Mouse (Mus musculus) MEL-GATA-1-ER (cell line): Measurements from ENCODE around the gene Acads.
A peak's percentile ranks its signal among the peaks of the same experiment; 100 is the strongest.

Source experiments
- DNase-seq: peaks from one replicate; pipeline ENCODE4 v3.0.0-alpha.2; 2012; ENCODE audit warnings: low read depth; ENCODE audit errors: extremely low read depth

Gene Acads

GRCm38 (mm10) chr5:115072143-115072542, 47.0 kb downstream of the Acads start:
- peak; percentile 92 for DNase-seq

- peak; percentile 97 for DNase-seq
These were observed 47.8 kb downstream of the Acads start for GRCm38 (mm10) chr5:115071096-115071901.

DNA sequence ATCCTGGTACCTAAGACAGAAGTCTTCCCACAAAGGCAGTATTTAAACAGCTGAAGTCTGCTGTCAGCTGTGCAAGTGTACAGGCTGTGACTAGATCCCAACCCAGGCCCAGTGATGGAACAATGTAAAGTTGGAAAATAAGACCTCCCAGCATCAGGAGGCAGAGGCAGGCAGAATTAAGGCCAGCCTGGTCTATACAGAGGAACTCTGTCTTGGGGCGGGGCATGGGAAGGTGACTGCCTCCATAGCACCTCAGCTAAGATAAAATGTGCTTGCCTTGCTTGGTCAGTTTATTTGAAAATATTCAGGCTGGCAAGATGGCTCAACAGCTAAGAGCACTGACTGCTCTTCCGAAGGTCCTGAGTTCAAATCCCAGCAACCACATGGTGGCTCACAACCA, 48.7 kb downstream of the Acads start:
- no peak for DNase-seq

DNA sequence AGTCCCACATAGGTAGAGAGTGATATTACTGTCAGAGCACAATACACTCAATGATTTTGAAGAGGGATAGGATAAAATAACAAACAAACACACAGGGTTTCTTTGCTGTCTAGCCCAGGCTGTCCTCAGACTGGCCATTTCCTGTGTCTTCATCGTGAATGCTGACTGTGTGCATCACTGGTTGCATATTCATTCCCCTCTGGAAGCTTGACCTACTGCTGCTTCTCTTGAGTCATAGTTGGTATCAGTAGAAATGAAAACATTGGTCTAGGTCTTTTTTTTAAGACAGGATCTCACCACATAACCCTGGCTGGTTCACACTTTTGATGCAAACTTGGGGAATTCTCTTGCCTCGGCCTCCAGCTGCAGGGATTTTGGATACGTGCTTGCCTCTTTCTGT, 49.5 kb downstream of the Acads start:
- no peak for DNase-seq

DNA sequence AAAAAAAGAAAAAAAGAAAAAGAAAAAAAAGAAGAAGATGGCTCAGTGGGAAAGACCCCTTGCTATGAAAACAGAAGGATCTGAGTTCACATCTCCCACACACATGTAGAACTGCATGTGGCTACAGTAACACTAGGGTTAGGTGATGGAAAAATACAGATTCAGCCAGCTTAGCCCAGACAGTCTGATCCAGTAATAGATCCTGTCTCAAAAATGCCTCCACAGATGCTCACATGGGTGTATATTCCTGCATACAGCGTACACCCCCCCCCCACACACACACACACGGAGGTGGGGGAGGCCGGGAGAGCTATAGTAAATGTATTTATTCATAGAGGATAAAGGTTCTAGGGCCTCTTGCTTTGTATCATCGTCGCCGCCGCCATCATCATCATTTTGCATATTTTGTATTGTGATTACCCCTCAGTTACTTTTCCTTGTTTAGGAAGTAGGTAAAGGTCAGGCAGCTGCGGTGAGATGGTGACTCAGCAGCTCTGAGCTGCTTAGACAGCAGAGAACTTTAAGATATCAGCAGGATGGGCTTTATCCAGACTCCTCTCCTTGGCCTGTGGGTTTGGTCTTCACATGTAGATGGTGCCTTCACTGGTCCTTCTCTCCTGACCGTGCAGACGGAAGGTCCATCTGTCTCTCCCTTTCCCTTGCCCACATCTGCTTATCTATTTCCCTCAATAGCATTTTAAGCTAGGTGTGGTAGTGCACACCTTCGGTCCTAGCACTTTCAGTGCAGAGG, 50.3 kb downstream of the Acads start:
- peak; percentile 91 for DNase-seq

GRCm38 (mm10) chr5:115066245-115066644, 52.9 kb downstream of the Acads start:
- DNase-seq, result no peak

DNA sequence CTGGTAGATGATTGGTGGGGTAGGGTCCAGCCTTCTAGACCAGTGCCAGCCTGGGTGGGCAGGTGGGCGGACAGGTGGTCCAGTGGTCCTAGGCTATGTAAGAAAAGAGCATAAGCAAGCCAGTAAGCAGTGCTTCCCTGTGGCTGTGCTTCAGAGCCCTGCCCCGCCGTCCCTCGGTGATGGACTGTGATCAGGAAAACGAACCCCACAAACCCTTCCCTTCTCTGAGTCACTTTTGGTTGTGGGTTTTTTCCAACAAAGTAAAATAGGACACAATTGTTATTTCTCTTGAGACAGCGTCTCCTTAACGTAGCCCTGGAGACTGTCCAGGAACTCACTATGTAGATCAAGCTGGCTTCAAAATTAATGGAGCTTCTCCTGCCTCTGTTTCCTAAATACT, 55.8 kb downstream of the Acads start:
- no peak for DNase-seq

DNA sequence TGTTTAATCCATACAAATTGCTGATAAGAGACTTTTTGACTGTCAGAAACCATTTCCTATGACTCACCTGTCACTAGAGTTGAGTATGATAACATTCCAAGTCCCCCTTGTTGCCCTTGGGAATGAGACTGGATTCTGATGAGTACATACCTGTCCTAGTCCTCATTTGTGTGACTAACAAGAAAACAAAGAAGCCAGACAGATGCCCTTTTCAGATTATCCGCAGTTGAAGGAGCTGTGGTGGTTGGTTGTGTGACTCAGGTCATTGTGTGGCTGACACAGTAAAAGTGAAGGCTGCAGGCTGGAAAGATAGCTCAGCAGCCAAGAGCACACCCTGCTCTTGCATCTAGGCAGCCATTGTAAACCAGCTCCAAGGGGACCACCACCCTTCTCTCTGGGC, 56.6 kb downstream of the Acads start:
- DNase-seq, result no peak

GRCm38 (mm10) chr5:115060977-115061376, 58.2 kb downstream of the Acads start:
- no peak for DNase-seq
